Mouse (Mus musculus) kidney, embryonic 16.5 days (tissue): Measurements from ENCODE around the gene Akt2. TPM values are rescaled to one million over a fixed set of nuclear protein-coding genes. Genes with fewer than 3 reads are reported as not detected.

Experiments
- polyA plus RNA-seq: library from polyadenylated mRNA; unstranded; fragments of >200 nt; fragmentation: Nextera tagmentation; extraction: Ambion mirVana; gene quantifications from 2 replicates; pipeline ENCODE4 v1.2.1, GENCODE M21; 2015

Akt2 gene
- polyA plus RNA-seq, 1 experiment from 2014 or later: 110 TPM

Other genes starting within 250 kb of the Akt2 start
- 51.4 and 56.9 TPM in 2 replicates for gene Shkbp1, start 235.5 kb upstream of the Akt2 start, polyA plus RNA-seq
- 0.64 and 0.80 TPM in 2 replicates for gene Gm20479, start 234.1 kb upstream of the Akt2 start, polyA plus RNA-seq
- 0.31 and 0.40 TPM in 2 replicates for gene Sptbn4, start 143.9 kb upstream of the Akt2 start, polyA plus RNA-seq
- gene Blvrb, start 143.6 kb upstream of the Akt2 start, polyA plus RNA-seq: 50.8 and 54.6 TPM in 2 replicates
- gene Sertad3, start 117.8 kb upstream of the Akt2 start, polyA plus RNA-seq: 27.5 and 32.5 TPM in 2 replicates
- 42.3 and 45.8 TPM in 2 replicates for gene Sertad1, start 104.6 kb upstream of the Akt2 start, polyA plus RNA-seq
- gene Prx, start 92.2 kb upstream of the Akt2 start, polyA plus RNA-seq: 4.9 and 5.1 TPM in 2 replicates
- 0.70 and 0.73 TPM in 2 replicates for gene Hipk4, start 68.3 kb upstream of the Akt2 start, polyA plus RNA-seq
- 121 and 122 TPM in 2 replicates for gene Pld3, start 38.3 kb upstream of the Akt2 start, polyA plus RNA-seq
- gene 2310022A10Rik, start 38.3 kb upstream of the Akt2 start, polyA plus RNA-seq: 25.1 and 30.4 TPM in 2 replicates
- gene Ttc9b, start 62.4 kb downstream of the Akt2 start, polyA plus RNA-seq: 0.11 and 0.41 TPM in 2 replicates
- 4.6 and 7.1 TPM in 2 replicates for gene Map3k10, start 83.0 kb downstream of the Akt2 start, polyA plus RNA-seq
- 4.0 and 5.4 TPM in 2 replicates for gene Zfp607b, start 97.8 kb downstream of the Akt2 start, polyA plus RNA-seq
- 36.8 and 45.6 TPM in 2 replicates for gene Zfp60, start 139.8 kb downstream of the Akt2 start, polyA plus RNA-seq
- gene Zfp626, start 215.6 kb downstream of the Akt2 start, polyA plus RNA-seq: 1.8 and 2.5 TPM in 2 replicates
- gene Zfp59, start 247.1 kb downstream of the Akt2 start, polyA plus RNA-seq: 9.1 and 9.6 TPM in 2 replicates